Mouse (Mus musculus) liver, embryonic 14.5 days (tissue): ENCODE measurements at regions not wholly inside any gene's neighbourhood (a gene's known extent, or its start where the extent isn't known, plus 50 kb on each side); places are given as distances from the start of the nearest gene placed in this dataset.

Source experiments
- ATAC-seq: fragments of 200-750 bp; cut with Nextera tagmentation; 2 replicates; pipeline ENCODE4 v1.8.0; 2017; ENCODE audit warnings: moderate number of reproducible peaks, mild to moderate bottlenecking, moderate library complexity; ENCODE audit not compliant: insufficient read depth
- DNase-seq, 3 experiments: peaks; one replicate each; pipeline ENCODE4 v3.0.0-alpha.2; 2012 to 2013; ENCODE audit warnings: low read depth in 3 of 3, low spot score in 3 of 3
- H3K27ac ChIP-seq: fragments of 300-500 bp; sonication (generic); 2 replicates; pipeline ENCODE4 v1.5.1; 2014; ENCODE audit warnings: moderate library complexity, mild to moderate bottlenecking, control low read depth, inconsistent platforms
- H3K27me3 ChIP-seq: fragments of 300-500 bp; sonication (generic); 2 replicates; pipeline ENCODE4 v1.6.1; 2014; ENCODE audit warnings: mild to moderate bottlenecking, low read length, moderate library complexity; ENCODE audit not compliant: control insufficient read depth, insufficient read depth
- H3K36me3 ChIP-seq: fragments of 300-500 bp; sonication (generic); replicated peaks from 2 replicates; pipeline ENCODE4 v1.6.1; 2014; ENCODE audit warnings: low read depth; ENCODE audit not compliant: control insufficient read depth, insufficient read depth
- H3K4me1 ChIP-seq, 2 experiments: fragments of 200-500 bp in 1 of 2; fragments of 300-500 bp in 1 of 2; sonication (generic) in 1 of 2; replicated peaks; 2 replicates each; pipeline ENCODE4 v1.6.1; 2012 to 2014; ENCODE audit warnings: antibody characterized with exemption in 1 of 2, inconsistent platforms in 1 of 2, low read length in 1 of 2; ENCODE audit not compliant: control insufficient read depth in 2 of 2, insufficient read depth in 2 of 2
- H3K4me2 ChIP-seq: fragments of 300-500 bp; sonication (generic); 2 replicates; pipeline ENCODE4 v1.6.1; 2014; ENCODE audit warnings: low read depth, mild to moderate bottlenecking, control low read depth, moderate library complexity
- H3K4me3 ChIP-seq, 2 experiments: fragments of 200-500 bp in 1 of 2; fragments of 300-500 bp in 1 of 2; sonication (generic) in 1 of 2; 2 replicates each; pipeline ENCODE4 v1.5.1; 2012 to 2014; ENCODE audit warnings: low read depth in 2 of 2, low read length in 2 of 2, mild to moderate bottlenecking in 2 of 2, control low read depth in 1 of 2, inconsistent platforms in 1 of 2, moderate library complexity in 1 of 2; ENCODE audit not compliant: insufficient read depth in 1 of 2
- H3K9ac ChIP-seq: fragments of 300-500 bp; sonication (generic); replicated peaks from 2 replicates; pipeline ENCODE4 v1.6.1; 2014; ENCODE audit warnings: mild to moderate bottlenecking, control low read depth, moderate library complexity
- H3K9me3 ChIP-seq: fragments of 300-500 bp; sonication (generic); 2 replicates; pipeline ENCODE4 v1.6.1; 2016; ENCODE audit warnings: low read length, mixed read lengths; ENCODE audit not compliant: control insufficient read depth
- CTCF ChIP-seq: IDR thresholded peaks from 2 replicates; pipeline ENCODE4 v1.5.1; 2016; ENCODE audit warnings: antibody characterized with exemption, low read depth, control low read depth
- EP300 ChIP-seq: IDR thresholded peaks from 2 replicates; pipeline ENCODE4 v1.6.1; 2016; ENCODE audit warnings: antibody characterized with exemption, low read depth
- WGBS: fragments of 180-500 bp; shearing (Covaris S2); extraction: QIAGEN DNeasy Blood & Tissue Kit; methylation state at CpG from one replicate; pipeline ENCODE4 v1.1.7; 2014; ENCODE audit not compliant: insufficient replicate concordance; 5-methylcytosine and 5-hydroxymethylcytosine counted together

DNA sequence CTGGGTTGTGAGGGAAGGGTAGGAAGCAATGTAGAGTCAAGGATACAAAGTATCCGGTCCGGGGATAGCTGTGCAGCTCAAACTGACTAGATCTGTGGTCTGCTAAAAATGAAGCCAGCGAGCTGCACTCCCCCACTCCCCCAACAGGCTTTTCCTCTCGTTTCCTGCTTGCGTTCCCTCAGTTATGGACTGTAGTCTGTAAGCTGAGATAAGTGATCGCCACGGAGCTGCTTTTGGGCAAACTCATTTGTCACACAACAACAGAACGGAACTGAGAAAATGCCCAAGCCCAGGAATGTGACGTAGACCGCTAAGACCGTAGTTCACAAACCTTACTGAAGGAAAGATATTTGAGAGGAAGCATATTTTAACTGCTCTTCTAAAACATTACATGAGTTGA lies 276.1 kb downstream of the Rbm26 start:
- no peaks in the 10 kb centered on the region for H3K4me1 ChIP-seq
- H3K27me3 ChIP-seq = no peaks in the 10 kb centered on the region
- peak; percentile 47; the same call in 1 of the 2 replicates for ATAC-seq
- H3K4me3 ChIP-seq = no peak overlapping the region
- 23% methylated on average over 11 of the region's 11 CpGs for WGBS
- H3K36me3 ChIP-seq = no peaks in the 10 kb centered on the region
- no peak overlapping the region for H3K9ac ChIP-seq
- peak in 1 of 3 experiments; percentile 1 for DNase-seq
- no peak for TF ChIP-seq CTCF
- no peak for TF ChIP-seq EP300
- H3K27ac ChIP-seq = no peak overlapping the region
- H3K4me2 ChIP-seq = no peak overlapping the region
- no peaks in the 10 kb centered on the region for H3K9me3 ChIP-seq

DNA sequence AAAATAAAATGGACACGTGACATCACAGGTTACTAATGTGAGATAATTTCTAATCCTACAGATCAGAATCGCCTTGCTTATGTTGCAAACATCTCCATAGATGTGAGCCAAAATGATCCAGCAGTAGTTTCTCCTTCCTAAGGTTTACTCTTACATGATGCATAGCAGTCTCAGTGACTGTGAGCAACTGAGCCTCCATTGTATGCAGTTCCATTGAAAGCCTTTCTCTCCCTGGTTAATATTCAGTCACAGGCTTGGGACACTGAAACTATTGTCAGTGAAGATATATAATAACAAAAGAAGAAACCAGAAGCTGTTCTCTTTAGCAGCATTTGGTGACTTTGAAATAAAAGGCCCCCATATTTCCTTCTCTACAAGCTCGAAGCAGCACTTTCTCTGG lies 305.9 kb downstream of the Rbm26 start:
- Histone ChIP-seq H3K27me3 (no peaks in the 10 kb centered on the region), H3K9ac (no peak overlapping the region), H3K36me3 (no peaks in the 10 kb centered on the region), H3K27ac (no peak overlapping the region), H3K4me3 (no peak overlapping the region), H3K9me3 (no peaks in the 10 kb centered on the region), H3K4me2 (no peak overlapping the region), H3K4me1 (no peaks in the 10 kb centered on the region)
- ATAC-seq (no peak), DNase-seq (no peak)
- TF ChIP-seq EP300 (no peak), CTCF (no peak)
- 61% methylated on average over 3 of the region's 3 CpGs for WGBS

DNA sequence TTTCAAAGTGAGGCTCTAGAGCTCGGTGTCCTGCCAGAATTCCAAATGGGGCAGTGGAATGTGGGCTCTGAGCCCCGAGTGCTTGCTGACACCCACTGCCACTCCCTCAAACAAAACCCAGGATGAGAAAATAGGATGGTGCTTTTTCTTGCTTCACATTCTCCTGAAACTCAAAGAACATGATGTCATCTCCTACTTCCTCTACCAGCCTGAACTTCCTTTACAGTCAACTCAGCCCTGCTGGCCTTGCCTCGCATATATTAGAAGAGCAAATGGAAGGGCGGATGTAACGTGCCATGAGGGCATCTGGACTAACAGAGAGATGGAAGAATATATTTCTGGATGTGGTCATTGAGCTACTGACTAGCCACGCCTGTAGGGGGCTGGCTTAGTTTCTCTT lies 309.6 kb downstream of the Rbm26 start:
- TF ChIP-seq CTCF (no peak), EP300 (no peak)
- Histone ChIP-seq H3K27me3 (no peaks in the 10 kb centered on the region), H3K9me3 (no peaks in the 10 kb centered on the region), H3K4me2 (no peak overlapping the region), H3K4me1 (no peaks in the 10 kb centered on the region), H3K4me3 (no peak overlapping the region), H3K27ac (no peak overlapping the region), H3K36me3 (no peaks in the 10 kb centered on the region), H3K9ac (no peak overlapping the region)
- WGBS = 55% methylated on average over 6 of the region's 6 CpGs
- no peak for ATAC-seq
- no peak for DNase-seq

DNA sequence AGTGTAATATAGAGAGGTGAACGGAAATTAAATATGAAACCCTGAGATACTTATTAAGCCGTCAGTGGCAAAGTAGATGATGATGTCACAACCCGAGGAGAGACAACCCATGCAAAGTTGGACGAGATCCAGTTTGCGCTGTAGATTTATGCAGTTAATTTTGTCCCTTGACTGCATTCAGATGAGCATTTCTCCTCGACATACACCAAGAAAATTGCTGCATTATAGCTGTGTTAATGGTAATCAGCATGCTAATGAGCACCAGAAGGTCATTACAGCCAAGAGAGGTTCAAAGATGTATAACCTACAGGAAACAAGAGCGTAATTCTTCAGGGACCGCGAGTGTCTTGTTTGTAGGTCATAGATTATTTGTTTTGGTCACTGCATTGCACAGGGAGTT lies 313.2 kb downstream of the Rbm26 start:
- TF ChIP-seq EP300 = no peak
- no peak for ATAC-seq
- Histone ChIP-seq H3K27ac (no peak overlapping the region), H3K36me3 (no peaks in the 10 kb centered on the region), H3K4me2 (no peak overlapping the region), H3K27me3 (no peaks in the 10 kb centered on the region), H3K9me3 (no peaks in the 10 kb centered on the region), H3K4me1 (no peaks in the 10 kb centered on the region), H3K9ac (no peak overlapping the region), H3K4me3 (no peak overlapping the region)
- 64% methylated on average over 9 of the region's 9 CpGs for WGBS
- no peak for DNase-seq

DNA sequence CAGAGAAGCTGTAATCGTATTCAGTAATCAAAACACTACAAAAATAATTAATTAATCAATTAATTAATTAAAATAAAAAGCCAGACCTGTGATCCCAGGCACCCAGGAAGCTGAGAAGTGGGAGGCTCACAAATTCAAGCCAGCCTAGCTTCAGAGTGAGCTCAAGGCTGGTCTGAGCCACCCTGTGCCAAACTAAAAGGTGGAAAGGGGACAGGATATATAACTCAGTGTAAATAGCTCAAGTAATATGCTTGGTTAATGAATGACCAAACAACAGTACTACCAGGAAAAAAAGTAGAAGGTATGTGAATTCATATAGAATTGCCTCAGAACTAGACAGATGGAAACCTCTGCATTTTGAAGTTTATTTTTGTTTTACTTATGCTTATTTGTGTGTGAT lies 321.2 kb downstream of the Rbm26 start:
- Histone ChIP-seq H3K36me3 (no peaks in the 10 kb centered on the region), H3K27ac (no peak overlapping the region), H3K27me3 (no peaks in the 10 kb centered on the region), H3K4me2 (no peak overlapping the region), H3K4me3 (no peak overlapping the region), H3K9me3 (no peaks in the 10 kb centered on the region), H3K4me1 (no peaks in the 10 kb centered on the region), H3K9ac (no peak overlapping the region)
- TF ChIP-seq CTCF = no peak
- TF ChIP-seq EP300 = no peak
- ATAC-seq (no peak), DNase-seq (no peak)
- whole genome bisulfite sequencing = 30% methylated on average over 1 of the region's 1 CpGs

DNA sequence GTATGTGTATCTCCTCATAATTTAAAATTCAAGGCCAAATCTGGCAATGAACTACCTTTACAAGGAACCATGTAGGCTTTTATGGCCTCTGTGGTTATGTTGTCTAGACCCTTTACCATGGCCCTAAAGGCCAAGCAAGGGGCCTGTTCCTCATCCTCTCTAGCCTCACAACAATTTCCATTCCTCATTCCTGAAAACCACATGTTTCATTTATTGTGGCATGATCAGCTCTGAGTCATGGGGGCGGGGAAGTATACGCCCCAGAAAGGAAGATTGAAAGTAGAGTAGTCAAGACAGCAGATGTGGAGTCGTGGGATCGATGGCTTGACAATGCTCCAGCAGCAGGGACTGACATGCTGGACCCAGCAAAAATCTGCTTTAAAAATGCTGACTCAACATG lies 326.8 kb upstream of the Rnf219 start:
- Histone ChIP-seq H3K36me3 (no peaks in the 10 kb centered on the region), H3K27ac (no peak overlapping the region), H3K4me1 (no peaks in the 10 kb centered on the region), H3K4me3 (no peak overlapping the region), H3K27me3 (no peaks in the 10 kb centered on the region), H3K4me2 (no peak overlapping the region), H3K9me3 (no peaks in the 10 kb centered on the region), H3K9ac (no peak overlapping the region)
- ATAC-seq (no peak), DNase-seq (no peak)
- WGBS = 60% methylated on average over 4 of the region's 4 CpGs
- TF ChIP-seq EP300 (no peak), CTCF (no peak)
